Mouse (Mus musculus): ENCODE data around the gene Rmnd1. TPM values are rescaled to one million over a fixed set of nuclear protein-coding genes. Genes with fewer than 3 reads are reported as not detected.
A peak's percentile ranks its signal among the peaks of the same experiment; 100 is the strongest.

Rmnd1 gene
- total RNA-seq, 2 experiments from 2014 or later: 32.9 to 42.8 TPM

DNA sequence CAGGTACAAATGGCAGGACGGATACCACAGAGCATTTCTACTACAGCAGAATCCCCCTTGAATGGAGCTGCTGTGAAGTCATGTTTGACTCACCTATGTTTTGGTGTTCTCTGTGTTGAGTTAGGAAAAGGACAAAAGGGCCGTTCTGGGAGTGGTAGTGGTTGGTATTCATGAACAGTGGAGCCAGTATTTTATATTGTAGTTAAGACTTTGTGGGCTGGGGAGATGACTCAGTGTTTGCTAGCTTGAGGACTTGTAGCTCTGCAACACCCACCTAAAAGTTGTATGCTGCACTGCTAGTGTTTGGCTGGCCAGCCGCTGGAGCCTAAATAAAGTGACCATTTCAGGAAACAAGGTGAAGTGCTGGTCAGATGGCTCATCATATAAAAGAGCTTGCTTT, 36.9 kb downstream of the Rmnd1 start:
- no peak for DNase-seq (ENCODE audit: low spot score in 2 of 2)

DNA sequence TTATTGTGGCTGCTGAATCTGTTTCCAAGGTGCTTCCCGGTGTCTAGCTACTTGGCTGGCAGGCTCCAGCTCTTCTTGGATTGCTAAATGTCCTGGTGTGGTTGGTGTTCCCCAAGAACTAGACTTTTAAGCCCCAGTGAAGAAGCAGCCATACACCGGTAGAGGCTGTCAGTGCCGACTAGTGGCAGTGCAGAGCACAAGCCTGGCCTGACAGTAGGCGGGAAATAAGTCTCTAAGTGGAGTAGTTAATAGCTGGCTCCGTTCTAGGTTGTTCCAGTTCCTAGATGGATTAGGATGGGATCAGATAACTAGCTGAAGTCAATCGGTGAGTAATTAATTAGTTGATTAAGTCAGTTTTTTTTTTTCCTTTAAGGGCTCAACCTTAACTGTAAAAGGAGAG, 40.3 kb downstream of the Rmnd1 start:
- peak; percentile 29 to 36 for DNase-seq (ENCODE audit: low spot score in 2 of 2)

DNA sequence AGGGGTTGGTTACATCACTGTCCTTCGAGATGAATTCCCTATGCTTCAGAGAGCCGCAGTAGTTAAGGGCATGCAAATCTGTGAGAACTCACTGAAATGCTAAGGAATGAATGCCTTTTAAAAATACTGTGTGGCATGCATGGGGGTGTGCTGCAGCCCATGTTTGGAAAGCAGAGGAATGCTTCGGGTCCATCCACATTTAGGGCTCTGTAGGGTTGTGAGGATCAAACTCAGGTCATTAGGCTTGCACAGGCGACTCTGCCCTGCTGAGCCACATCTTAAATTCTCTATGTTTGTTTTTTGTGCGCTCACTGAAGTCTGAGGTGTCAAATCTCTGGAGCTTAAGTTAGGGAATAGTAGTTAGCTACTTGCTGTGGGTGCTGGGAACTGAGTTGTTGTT, 41.1 kb downstream of the Rmnd1 start:
- no peak for DNase-seq (ENCODE audit: low spot score in 2 of 2)

DNA sequence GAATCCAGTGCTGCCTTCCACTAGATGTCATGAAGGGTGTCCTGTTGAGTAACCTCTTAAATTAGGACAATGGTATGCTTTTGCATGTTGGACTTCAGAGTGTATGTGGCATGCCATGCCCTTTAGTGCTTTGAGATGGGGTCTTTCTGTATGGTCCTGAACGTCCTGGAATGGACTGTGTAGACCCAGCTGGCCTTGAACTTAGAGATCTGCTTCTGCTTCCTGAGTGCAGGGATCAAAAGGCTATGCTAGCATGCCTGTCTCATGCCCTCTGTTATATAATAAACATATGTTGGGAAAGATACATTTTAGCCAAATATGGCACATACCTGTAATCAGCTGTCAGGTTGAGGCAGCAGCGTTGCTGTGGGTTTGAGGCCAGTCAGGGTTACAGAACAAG, 41.6 kb downstream of the Rmnd1 start:
- DNase-seq (ENCODE audit: low spot score in 2 of 2): no peak

DNA sequence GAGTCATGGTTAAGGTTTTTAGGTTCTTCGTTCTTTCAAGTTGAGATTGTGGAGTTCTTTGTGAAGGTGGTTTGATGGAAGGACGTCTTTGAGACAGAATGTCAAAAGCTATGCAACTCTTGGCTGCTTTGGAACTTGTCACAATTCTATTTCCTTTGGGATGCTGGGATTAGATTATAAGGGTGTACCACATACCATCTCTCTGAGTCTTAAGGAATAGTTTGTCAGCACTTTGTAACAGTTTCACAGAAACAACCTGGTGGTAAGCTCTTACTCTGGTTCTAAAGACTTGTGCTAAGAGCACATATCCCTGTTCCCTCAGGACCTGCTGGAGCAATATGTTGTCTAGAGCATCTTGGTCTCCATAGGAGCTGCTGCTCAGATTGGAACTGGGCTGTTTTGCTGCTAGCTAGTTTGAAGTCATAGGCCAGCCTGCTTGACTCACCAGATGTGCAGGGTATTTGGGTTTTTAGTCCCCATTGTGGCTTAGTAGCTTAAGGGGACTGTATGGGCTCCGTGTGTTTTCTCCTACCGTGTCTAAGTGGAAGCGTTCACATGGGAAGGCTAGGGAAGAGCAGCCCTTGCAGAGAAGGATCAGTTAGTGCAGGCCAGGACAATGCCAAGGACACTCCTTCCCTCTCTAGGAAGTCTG, 42.6 kb downstream of the Rmnd1 start:
- no peak for DNase-seq (ENCODE audit: low spot score in 2 of 2)

DNA sequence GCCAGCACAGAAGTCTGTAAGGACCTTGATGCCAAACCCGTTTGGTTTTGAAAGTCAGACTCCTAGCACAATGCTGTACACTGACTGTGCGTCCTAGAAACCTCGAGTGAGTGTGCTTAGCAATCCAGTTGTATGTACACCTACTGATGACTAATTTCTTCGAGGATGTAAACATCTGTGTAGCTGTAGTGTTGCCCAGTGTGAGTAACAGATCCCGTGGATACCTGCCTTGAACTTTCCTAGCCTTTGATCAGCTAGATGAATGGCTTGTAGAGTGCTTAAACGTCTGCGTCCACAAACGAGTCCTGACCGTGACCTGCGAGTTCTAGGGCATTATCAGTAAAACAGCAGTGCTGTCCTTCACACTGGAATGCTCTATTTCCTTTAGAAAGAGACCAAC, 43.2 kb downstream of the Rmnd1 start:
- no peak for DNase-seq (ENCODE audit: low spot score in 2 of 2)

DNA sequence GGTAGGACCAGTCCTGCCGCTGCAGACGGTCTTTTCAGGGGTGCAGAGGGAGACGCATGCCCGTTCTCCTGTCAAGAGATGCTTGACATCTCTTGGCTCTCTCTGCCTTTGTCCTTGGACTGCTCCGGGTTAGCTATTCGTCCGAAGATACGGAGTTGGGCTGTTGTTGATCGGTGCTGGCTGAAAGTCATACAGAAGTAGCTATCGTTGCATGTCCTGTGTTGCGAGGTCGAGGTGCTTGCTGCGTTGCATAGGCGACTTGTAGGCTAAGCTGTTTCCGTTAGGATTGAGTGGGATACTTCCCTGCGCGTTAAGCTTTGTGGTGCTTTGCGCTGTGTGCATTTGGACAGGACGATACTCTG, 43.8 kb downstream of the Rmnd1 start:
- no peak for DNase-seq (ENCODE audit: low spot score in 2 of 2)

DNA sequence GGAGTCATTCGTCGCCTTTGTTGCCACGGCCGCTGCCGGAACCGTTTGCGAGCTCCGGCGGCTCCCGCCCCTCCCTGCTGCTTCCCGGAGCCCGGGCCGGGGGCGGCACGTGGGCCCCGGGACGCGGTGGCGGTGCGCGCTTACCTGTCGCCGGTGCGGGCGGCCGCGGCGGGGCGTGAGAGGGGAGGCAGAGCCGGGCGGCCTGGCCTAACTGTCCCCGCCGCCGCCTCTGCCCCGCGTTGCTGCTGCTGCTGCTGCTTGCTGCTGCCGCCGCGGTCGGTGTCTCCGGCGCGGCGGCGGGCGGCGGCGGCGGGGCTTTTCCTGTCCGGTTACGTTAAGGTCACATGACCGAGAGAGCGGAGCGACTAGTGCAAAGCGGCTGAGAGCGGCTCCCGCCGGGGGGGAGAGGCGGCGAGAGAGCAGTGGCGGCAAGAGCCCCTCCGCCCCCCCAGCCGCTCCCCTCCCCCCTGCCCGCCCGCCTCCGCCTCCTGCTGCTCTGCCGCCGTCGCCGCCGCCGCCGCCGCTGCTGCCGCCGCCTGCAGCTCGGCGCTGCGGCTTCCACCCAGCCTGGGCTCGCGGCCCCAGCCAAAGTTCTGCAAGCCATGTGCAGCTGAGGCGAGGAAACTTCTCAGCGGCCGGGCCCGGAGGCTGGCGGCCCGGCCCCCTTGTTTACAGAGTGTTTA, 44.3 kb downstream of the Rmnd1 start, which contains the start of gene Zbtb2:
Gene Zbtb2, minus strand, starts transcription at position 408 of the 683 bp plus-strand sequence.
- DNase-seq (ENCODE audit: low spot score in 2 of 2): peak; percentile 41 to 65

DNA sequence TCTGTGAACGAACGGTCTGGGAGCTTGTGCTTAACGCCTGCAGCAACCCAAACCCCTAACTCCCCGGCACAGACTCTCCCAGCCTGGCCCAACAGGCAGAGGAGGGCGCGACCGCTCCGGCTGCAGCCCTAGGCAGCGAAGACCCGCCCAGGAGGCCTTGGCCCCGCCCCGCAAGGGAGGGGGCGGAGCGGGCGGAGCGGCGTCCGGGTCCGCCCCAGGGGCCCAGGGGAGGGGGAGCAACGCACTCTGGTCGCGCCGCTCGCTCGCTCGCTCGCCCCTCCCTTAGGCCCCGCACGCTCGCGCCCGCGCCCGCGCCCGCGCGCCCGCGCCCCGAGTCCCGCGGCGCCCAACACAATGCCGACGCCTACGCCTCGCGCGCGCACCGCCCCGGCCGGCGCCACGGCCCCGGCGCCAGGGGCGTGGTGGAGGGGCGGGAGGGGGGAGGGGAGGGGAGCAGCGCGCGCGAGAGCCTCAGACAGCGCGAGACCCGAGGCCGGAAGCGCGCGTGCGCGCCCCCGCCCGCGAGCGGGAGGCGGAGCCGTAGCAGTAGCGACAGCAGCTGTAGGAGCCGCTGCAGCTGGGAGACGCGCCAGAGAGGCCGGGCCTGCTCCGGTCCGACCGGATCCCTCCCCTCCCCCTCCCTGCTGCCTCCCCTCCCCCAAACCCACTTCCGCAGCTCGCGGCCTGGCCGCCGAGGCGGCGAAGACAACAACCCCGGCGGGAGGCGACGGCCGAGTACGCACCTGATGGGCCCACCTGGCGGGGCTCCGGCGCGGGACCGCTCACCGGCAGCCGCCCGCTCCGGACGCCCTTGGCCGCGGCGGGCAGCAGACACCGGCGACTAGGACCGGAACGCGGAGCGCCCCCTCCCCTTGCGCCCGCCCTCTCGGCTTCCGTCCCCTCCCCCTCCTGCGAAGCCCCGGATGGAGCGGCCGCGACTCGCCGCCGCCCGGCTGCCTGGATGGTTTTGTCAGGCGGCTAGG, 45.3 kb downstream of the Rmnd1 start:
- peak; percentile 87 to 92 for DNase-seq (ENCODE audit: low spot score in 2 of 2)

DNA sequence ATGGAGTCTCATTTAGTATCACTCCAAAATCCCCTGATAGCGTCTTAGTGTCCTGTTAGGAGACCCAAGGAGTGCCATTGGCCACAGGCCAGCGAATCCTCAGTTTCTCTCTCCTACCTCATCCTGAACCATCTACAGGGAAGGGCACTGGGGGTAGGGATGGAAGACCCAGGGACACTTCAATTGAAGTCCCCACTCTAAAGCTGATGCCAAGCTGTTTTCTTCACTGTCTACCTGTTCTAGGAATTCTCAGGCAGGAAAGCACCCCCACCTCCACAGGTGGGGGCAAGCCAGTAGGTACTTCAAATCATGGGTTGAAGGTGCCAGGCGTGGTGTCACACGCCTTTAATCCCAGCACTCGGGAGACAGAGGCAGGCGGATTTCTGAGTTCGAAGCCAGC, 47.9 kb downstream of the Rmnd1 start:
- no peak for DNase-seq (ENCODE audit: low spot score in 2 of 2)

DNA sequence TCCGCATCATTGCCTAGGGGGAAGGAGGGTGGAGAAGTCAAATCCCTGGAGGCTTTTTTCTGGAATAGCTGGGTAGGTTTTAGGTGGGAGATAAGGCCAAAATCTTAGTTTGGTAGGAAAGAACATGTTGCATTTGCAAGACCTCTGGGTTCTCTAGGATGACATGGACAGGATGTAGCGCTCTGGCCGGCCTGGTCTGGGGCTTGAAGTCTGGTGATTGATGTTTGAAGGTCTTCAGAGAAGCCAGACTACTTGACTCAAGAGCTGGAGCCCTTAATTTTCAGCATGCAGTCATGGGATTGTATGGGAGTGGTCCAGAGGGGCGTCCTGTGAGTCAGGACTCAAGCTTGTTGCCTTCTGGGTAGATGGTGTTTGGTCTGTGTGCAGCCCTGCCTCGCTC, 51.4 kb downstream of the Rmnd1 start:
- DNase-seq (ENCODE audit: low spot score in 2 of 2): no peak

DNA sequence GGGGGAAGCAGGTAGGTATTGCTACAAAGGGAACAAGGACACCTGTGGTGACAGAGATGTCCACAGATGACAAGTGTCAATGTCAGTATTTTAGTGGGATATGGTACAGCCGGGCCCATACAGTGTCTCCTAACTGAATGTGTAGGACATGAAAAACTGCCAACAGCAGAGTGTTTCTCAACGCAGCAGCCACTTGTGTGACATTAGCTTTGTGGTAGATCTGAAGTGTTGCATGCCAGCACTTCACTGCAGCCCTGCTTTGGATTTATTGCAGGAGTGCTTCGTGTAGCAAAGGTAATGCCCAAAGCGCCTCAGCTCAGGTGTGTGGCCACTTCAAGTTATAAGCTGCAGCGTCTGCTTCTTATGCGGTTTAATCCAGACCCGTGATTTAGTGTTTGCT, 55.3 kb downstream of the Rmnd1 start:
- DNase-seq (ENCODE audit: low spot score in 2 of 2): no peak

DNA sequence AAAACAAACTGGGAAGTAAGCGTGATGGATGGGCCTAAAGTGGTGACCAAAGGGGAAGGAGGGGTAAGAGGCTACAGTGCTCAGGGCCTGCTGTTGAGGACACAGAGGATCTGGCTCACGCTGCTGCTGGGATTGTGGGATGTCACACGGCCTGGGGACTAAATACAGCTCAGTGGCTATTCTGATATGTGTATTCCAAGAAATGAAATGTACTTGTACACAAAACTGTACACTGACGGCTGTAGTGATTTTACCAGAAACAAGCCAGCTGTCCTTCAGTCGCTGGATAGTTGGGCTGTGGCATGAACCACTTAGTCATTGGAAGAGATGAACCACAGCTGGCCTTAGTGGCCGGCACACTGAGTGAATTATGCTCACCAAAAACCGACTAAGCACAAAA, 55.7 kb downstream of the Rmnd1 start:
- DNase-seq (ENCODE audit: low spot score in 2 of 2): no peak

DNA sequence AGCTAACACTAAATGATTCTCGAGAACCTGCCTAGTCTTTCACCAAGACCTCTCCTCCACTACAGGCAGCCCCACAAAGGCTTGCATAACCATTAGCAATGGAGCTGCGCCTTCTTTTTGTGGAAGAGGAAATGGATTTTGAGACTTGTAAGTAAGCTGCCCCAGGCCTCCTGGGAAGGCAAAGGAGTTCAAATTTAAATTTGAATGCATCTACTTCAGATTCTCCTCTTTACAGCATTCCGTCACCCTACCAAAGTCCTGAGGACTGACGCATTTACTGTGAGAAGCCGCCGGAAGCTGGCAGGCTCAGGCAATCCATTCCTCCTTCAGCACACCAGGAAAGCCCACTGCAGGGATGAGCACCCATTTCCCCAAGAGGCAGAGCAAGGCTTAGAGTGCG, 56.9 kb downstream of the Rmnd1 start:
- no peak for DNase-seq (ENCODE audit: low spot score in 2 of 2)

DNA sequence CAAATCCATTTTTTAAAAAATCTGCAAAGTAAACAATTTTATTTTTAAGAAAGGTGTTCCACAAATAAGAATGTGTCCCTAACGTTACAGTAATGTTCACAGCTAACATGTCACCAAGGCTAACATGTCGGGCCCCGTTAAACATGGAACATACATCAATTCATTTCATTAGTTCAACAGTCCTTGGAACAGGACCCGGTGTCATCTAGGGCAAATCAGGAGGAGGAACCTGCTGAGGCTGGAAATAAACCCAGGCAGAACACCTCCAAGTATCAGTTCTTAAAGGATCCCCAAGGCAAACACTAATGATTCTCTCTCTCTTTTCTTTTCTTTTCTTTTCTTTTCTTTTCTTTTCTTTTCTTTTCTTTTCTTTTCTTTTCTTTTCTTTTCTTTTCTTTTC, 57.5 kb downstream of the Rmnd1 start:
- DNase-seq (ENCODE audit: low spot score in 2 of 2): no peak

DNA sequence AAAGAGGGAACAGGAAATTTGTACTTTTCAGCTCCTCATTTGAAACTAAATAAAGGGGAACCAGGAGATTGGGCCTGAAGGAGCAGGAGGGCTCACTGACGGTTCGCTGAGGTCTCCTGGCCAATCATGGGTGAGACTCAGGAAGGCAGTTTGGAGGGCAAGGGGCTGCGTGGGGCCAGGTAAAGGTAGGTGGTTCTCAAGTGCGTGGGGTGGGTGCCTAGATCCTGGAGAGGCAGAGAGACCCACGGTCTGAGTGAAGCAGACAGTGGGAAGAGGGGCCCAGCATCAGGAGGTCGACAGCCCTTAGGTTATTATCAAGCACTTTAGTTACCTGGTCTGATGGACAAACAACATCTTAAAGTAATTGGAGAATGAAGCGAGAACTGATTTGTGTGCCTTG, 57.9 kb downstream of the Rmnd1 start:
- DNase-seq (ENCODE audit: low spot score in 2 of 2): no peak

DNA sequence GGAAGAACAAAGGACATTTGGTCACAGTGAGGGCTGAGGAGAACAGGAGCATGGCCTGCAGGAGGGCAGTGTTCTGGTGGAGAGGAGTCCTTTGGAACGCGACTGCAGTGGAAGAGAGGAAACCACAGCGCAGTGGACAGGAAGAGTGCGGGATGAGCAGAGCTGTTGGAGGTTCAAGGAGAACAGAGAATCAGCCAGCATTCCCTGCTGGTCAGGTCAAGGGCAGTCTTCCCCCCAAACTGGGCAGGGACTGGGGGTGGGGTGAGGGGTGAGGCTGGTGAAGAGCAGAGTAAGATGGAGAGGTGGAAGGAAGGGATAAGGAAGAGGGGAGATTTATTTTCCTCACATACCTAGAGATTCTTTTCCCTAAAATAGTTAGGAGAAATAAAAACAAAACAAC, 58.6 kb downstream of the Rmnd1 start:
- DNase-seq (ENCODE audit: low spot score in 2 of 2): no peak

DNA sequence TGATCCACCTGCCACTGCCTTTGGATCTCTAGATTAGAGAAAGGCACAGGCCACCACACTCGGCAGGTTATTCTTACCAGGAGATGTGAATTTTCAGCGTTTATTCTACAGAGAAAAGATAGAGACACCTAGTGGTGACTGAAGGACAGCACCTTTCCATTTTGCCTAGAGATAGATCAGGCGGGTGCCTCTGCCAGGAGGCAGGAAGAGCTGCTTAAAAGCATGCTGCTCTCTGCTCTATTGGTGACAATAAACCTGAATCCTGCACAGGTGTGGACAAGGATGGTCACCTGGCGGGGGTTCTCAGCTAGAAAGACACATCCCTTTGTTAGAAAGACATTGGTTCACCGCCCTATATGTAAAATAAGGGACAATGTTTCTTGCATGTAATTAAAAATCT, 60.2 kb downstream of the Rmnd1 start:
- DNase-seq (ENCODE audit: low spot score in 2 of 2): peak; percentile 36 to 41

DNA sequence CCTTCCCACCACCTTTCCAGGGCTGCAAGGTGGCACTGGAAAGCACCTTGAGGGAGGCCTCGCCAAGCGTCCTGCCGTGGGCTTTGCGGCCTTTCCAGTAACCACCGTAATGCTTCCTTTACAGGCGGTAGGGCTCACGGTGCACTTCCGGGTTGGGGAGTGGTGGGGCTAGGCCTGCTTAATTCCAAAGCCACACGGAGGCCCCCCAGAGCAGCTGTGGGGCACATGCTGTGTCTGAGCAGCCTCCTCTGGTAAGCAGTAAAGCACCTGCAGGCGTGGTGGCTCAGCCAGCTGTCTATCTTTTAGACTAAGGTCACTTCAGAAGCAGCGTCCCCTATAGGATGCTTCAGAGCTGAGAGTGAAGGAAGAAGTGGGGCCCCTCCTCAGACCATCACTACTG, 62.1 kb downstream of the Rmnd1 start:
- no peak for DNase-seq (ENCODE audit: low spot score in 2 of 2)

DNA sequence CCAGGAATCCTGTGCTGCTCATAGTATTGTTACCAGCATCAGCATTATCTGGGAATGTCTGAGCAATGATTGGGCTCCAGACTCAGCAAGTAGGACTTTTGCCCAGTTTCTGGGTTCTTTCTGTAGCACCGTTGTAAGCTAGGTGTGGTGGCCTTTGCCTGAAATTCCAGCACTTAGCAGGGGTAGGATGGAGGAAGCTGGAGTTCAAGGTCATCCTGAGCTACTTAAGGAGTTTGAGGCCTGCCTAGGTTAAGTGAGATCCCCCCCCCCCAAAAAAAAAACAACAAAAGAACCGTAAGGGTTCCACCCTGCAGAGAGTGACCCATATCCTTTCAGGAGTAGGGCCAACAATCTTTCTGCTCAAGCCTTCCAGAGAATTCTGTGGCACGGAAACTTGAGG, 67.6 kb downstream of the Rmnd1 start:
- no peak for DNase-seq (ENCODE audit: low spot score in 2 of 2)

DNA sequence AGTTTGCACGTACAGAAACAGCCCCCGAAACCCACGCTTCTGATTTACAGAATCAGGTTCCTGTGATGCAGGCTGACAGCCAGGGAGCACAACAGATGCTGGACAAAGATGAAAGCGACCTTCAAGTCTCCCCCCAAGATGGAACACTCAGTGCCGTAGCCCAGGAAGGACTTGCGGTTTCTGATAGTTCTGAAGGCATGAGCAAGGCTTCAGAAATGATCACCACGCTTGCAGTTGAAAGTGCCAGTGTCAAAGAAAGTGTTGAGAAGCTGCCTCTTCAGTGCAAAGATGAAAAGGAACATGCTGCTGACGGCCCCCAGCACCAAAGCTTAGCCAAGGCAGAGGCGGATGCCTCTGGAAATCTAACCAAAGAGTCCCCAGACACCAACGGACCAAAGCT, 74.8 kb downstream of the Rmnd1 start:
- DNase-seq (ENCODE audit: low spot score in 2 of 2): no peak

DNA sequence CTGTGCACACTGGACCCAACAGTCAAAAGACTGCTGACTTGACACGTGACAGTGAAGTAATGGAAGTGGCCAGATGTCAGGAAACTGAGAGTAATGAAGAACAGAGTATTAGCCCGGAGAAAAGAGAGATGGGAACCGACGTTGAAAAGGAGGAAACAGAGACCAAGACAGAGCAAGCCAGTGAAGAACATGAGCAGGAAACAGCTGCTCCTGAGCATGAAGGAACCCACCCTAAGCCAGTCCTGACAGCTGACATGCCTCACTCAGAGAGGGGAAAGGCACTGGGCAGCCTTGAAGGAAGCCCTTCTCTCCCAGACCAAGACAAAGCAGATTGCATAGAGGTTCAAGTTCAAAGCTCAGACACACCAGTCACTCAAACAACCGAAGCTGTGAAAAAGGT, 75.5 kb downstream of the Rmnd1 start:
- DNase-seq (ENCODE audit: low spot score in 2 of 2): no peak
